Mouse (Mus musculus) spleen, postnatal 14 days (tissue): Measurements from ENCODE around the gene Cybrd1.
A peak's percentile ranks its signal among the peaks of the same experiment; 100 is the strongest.

Experiments used
- DNase-seq, 2 experiments: peaks; one replicate each; pipeline ENCODE4 v3.0.0; 2021 to 2022; ENCODE audit warnings: low spot score in 2 of 2

Cybrd1 gene

DNA sequence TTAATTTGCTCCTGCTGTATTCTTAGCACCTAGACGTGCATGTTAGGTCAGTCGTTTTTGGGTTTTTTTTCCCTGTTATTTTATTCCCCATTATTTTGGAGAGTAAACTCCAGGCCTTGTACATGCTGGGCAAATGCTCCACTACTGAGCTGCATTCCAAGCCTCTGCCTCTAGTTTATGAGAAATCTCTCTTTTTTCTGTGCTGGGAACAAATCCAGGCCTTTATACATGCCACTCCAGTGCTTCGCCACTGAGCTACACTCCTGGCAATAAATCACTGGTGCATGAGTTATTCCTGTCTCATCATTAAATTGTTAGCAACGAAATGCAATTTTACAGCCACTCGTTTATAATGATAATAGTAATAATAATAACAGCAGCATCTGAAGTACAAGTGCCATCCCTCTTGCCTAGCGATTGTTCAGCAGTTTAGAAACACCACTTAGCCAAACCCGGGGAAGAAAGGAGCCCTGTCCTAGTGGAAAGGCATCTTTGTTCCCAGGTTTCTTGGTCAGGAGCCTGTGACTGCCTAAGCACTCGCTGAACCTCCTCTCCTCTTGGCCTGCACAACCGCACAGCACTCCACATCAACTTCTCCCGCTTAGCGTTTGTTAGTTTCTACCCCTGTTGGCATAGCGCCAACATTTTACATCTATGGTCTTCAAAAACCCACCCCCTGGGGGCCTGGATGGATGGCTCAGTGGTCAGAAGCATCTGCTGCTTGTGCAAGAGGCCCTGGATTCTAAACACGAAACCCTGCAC, 4.7 kb downstream of the Cybrd1 start:
- DNase-seq, result no peak

DNA sequence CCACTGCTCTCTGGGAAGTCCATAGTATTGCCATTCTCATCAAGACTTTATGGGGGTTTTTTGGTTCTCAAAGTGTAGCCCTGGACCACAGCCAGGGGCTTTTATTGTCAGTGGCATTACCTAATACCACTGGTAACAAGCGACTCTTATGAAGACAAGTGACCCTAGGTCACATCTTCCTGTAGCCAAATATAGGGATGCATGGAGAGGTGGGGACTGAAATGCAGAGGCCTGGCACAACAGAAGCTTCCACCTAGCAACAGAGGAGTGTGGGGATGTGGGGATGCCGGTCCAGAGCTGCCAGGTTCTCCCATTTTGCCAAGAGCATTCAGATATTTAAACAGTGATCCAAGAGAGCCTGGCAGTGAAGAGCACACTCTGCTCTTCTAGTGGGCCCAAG, 5.9 kb downstream of the Cybrd1 start:
- DNase-seq, result no peak

DNA sequence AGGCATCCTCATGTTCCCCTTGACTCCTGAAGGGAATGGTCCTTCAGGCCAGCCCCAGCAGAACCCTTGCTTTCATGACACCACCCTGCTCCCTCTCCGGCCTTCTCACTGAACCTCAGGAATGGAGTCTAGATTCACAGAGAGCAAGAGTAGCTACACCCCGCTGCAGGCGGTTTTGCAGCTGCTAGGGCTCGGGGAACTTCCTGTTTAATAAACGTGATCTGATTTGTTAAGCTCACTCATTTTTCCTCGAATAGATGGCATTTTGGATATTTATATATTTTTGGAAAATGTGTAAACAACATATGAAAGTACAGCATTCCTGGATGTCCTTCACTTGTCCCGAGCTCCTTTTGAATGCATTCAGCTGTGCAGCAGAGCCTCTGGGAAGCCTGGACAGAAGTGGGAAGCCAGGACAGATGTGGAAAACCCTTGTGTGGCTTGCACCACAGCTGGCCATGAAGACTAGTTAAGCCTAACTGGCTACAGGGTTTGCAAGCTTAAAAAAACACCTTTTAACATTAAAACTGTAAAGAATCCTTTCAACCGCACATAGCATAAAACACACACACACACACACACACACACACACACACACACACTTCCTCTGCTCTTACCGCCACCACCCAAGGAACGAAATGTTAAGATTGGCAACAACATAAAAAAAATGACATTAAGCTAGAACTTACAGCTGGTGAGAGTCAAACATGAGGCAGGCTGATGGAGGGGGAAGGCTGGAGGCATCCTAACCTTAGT, 10.2 kb downstream of the Cybrd1 start:
- DNase-seq, result no peak

DNA sequence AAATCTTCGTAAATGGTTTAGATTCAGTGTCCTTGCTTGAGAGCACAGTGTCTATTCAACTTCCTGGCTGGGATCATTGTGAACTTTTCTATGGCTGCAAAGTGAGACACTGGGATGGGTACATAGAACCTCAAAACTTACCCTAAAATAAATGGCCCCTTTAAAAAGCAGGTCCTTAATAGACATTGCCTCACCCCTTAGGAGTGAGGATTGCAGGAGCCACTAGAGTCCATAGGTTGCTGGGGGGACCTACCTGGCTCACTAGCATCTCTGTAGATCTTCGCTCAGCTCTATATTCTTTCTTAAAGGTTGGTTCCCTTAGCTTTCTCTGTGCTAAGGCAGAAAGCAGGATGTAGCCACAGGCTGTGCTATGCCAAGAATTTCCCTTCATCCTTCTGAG, 12.6 kb downstream of the Cybrd1 start:
- no peak for DNase-seq

DNA sequence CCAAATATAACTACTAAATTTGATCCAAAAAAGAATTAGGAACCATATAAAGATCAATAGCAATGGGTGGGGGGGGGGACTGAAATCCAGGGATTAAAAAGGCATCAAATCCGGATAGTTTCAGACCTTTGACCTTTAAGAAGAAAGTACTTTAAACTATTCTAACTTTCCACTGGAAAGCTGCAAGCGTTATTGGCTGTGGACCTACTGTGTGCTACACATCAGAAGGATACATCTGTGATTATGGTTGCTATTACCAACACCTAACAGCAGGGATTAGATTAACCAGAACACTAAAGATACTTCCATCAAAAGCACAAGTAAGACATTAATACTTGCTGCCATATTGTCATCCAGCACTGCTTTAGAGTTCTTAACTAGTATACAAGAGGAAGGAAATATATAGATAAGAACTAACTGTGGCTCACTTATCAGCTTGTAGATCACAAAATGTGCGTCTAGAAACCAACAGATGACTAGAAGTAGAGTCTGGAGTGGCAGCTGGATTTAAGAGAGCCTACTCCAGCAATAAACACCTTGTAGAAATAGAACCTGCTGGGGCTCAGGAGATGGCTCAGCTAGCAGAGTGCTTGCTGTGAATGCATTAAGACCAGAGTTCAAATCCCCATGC, 14.3 kb downstream of the Cybrd1 start:
- DNase-seq, result no peak

DNA sequence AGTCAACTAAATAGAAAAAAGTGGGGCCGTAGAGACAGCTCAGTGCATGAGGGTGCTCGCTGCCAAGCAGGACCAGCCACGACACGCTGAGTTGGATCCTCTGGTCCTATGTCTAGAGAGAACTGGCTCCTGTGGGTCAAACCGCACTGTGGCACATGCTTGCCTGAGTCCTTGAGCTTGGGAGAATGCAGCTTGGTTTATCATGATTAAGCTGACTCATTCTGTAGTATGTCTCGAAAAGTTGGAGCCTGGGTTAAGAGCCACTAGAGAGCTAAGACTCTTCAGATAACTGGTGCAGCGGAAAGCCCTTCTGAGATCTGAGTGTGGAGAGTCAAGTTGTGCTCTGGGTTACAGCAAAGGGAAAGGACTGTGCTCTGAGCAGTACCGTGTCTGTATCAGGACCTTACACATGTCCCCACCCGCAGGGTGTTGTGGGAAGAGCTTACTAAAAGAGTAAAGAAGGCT, 16.4 kb downstream of the Cybrd1 start:
- DNase-seq, result no peak

DNA sequence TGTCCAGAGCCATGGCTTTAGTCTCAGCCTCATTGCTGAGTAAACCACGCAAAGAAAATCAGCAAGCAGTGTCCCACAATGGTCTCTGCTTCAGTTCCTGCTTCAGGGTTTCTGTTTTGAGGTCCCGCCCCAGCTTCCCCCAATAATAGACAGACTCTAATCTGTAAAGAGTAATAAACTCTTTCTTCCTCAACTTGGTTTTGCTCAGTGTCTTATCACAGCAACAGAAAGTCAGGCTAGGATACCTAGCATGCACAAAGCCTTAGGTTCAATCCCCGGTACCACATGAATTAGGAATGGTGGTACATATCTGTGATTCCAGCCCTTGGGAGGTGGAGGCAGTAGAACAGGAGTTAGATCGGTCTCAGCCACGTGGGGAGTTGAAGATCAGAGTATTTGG, 17.1 kb downstream of the Cybrd1 start:
- DNase-seq, result no peak

DNA sequence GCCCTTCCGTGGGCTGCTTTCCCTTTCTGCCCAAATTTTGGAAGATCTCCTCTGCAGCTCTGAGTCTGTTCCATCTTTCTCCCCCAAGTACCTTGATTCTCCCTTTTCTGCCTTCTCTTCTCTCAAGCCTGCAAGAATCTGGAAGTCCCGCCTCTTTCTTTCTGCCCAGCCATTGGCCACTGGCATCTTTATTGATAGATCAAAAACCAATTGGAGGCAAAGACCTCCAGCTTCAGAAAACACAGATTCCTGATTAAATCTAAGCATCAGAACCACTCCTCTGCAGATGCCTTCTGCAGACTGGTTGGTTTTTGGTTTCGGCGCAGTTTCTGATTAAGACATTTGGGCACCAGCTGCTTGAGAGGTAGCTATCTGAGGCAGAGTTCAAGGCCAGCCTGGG, 22.9 kb downstream of the Cybrd1 start:
- DNase-seq, result no peak

DNA sequence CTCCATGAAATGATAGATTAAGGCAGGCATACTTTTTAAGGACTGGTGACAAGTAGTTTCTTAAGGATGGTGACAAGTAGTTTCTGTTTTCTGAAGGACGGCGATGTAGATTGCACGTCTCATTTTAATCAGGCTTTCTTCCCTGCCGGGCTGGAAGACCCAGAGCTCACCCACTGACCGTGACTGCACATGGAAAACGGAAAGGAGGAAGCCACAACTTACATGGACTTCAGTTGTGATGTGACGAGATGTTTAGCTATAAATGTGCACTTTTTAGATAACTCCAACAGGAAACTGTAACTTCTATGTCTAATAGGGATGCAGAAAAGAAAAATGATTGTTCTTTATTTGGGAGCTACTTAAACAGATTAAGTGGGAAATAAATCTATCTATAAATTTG, 24.7 kb downstream of the Cybrd1 start:
- DNase-seq, result no peak

DNA sequence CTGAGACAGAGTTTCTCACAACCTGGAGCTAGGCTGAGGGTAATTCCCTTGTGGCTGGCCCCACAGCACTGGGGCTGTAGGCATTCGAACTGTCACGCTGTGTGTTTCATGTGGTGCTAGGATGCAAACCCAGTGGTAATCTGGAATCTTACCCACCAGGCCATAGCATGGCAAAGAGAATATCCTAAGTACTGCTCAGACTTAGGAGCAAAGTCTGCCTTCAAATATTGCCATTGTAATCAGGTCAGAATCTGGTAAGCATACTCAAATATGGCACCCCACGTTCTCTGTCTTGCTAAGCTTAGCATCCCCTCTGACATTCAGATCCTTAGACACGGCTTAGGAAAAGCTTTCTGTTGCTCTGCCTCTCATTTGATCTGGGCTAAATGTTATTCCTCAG, 28.1 kb downstream of the Cybrd1 start:
- DNase-seq, result no peak

DNA sequence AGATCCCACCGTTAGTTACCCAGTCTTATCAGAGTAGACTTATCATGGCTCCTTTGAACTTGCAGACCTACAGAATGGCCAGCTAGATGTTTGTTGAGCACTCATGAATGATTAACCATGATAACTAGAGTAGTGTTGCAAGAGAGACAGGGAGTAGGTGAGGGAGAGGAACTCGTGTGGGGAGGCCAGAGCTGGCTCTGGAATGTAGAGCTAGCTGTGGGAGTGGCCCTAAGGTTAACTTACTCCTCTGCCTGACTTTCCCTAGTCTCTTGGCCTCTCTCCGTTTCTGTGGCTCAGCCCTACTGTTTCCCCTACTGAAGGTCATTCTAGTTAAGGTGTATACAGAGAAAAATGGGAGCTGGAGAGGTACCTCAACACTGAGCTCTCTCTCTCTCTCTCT, 28.5 kb downstream of the Cybrd1 start:
- DNase-seq, result no peak

DNA sequence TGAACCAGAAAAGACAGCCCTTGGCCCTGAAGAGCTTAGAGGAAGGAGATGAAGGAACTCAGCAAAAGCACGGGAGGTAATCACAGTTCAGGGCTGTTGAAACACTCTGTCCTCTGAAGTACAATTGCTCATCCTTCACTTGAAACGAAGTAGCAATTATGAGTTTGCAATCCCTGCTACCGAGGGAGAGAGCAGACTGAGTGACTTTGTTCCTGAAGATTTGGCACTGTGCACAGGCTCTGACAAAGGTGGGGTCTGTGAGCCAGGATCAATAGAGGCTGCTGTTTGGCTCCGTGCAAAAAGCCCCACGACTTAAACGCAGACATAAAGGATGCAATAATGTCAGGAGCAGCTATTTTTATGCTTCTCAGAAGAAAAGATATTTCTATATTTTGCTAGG, 30.1 kb downstream of the Cybrd1 start:
- no peak for DNase-seq

DNA sequence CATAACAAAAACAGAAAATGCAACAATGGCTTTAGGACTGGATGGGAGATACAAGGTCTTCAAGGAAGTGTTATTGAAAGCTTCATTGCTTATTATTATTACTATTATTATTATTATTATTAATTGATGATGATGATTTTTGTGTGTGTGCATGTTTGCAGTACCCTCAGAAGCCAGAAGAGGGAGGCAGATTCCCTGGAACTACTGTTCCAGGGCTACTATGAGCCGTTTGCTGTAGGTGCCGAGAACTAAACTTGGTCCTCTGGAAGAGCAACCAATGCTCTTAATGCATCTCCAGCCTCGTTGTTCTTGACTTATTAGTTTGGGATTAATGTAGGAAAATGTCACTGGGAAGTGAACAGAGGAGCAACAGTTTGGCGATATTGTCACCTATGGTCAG, 34.4 kb downstream of the Cybrd1 start:
- no peak for DNase-seq

DNA sequence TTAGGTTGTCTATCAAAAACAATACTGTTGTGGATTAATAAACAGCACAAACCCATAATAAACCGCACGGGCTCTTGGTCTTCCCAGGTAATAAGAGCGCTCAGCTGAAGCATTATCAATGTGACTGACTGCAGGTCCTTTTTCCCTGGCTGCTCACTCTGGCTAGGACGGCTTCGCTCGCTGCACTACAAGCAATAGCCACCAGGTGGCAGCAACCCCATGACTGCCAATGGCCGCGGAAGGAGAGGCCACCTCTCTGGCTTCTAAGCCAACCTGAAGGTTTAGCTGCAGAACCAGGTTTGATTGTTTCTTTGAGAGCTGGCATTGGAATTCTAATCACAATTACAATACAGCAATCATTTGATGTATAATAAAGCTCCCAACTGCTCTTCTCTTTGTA, 37.8 kb downstream of the Cybrd1 start:
- DNase-seq, result peak; percentile 50 to 66

DNA sequence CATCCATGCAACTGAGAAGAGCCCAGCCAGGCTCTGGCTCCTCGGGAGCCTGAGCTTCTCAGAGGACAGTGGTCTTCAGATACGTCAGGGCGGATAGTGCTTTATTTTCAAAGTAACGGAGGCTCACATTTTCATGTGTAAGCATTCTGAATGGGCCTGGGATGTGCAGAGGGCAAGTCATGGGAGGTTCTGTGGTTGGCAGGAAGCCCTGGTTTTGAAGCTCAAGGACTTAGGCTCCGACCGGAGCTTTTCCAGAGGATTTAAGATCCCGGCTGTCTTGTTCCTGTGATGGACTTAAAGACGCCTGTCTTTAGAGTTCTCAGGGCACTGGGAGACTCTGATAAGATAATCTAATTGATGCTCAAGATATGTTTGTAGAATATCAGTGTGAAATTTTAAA, 38.7 kb downstream of the Cybrd1 start:
- no peak for DNase-seq

DNA sequence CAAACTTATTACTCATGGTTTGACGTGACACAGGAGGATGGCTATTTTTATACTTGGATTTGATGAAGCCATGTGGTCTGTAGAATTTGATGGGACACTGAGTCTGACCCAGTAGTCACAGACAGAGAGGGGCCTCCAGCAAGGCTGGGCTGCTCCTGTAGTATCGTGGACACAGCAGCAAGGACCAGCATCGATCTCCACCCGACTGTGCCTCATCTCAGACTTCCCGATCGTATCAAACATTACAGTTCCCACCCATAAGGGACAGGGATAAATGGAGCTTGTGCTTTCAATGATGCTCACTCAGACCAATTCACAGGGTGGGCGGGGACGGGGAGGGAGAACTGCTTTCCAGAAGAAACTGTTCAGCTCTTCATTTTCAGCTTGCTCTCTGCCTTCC, 40.2 kb downstream of the Cybrd1 start:
- DNase-seq, result no peak

DNA sequence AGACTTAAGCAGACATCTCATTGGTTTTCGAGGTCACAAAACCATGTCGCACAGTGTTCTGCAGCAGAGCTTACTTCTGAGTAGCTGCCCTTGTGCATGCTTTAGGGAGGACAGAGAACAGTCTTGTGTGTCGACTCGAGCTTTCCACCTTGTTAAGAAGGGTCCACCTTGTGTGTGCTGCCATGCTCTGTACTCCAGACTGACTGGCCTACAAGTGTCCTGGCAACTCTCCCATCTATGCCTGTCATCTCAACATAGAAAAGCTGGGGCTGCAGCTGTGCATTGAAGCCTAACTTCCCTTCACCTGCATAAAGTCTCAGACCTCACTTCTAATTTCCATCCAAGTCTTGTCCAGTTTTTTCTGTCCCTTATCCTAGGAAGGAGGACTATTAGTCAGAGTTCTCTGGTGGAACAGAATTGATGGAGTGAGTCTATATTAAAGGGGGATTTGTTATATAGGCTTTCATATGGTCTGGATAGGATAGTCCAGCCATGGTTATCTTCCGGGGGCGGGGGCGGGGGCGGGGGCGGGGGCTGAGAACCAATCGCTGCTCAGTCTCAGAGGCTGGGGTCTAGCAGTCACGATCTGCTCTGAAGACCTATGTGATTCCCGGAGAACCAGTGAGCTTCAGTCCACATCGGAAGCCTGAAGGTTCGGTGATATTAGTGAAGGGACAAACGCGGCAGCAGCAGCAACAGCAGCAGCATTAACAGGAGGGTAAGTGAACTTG, 42.0 kb downstream of the Cybrd1 start:
- no peak for DNase-seq

DNA sequence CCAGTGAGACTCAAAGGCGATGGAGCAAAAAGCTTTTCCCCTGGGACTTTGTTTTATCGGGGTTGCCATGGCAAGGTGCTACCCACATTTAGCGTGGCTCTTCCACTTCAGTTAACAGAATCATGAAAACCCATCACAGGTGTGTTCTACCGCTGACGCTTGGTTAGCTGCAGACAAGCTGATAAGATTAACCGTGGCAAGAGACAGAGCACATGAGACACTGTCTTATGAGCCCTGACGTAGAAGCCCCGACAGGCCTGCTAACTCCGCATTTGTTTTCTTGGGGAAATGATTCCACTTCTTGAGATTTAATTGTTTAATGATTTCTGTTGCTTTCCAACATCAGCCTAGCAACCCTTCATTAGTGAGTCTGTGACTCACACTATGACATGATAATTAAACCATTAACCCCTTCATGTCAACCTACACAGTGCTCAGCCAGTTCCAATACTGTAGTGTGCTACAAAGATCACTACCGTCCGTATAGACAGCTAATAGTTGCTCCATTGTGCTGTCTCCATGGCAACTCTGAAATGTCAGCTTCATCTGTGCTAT, 42.7 kb downstream of the Cybrd1 start:
- DNase-seq, result no peak

DNA sequence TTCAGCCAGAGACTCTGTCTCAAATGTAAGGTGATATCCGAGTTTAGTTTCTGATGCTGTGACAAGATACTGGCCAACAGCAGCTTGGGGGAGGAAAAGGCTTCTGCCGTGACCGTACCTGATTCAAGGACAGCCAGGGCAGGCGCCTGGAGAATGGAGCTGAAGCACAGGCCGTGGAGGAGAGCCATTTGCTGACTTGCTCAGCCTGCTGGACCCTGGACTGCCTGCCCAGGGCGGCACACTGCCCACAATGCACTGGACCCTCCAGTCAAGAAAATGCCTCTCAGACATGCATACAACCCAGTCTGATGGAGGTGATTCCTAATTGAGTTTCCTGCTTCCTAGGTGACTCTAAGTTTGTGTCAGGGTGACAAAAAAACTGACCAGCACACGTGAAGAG, 43.8 kb downstream of the Cybrd1 start:
- DNase-seq, result no peak

DNA sequence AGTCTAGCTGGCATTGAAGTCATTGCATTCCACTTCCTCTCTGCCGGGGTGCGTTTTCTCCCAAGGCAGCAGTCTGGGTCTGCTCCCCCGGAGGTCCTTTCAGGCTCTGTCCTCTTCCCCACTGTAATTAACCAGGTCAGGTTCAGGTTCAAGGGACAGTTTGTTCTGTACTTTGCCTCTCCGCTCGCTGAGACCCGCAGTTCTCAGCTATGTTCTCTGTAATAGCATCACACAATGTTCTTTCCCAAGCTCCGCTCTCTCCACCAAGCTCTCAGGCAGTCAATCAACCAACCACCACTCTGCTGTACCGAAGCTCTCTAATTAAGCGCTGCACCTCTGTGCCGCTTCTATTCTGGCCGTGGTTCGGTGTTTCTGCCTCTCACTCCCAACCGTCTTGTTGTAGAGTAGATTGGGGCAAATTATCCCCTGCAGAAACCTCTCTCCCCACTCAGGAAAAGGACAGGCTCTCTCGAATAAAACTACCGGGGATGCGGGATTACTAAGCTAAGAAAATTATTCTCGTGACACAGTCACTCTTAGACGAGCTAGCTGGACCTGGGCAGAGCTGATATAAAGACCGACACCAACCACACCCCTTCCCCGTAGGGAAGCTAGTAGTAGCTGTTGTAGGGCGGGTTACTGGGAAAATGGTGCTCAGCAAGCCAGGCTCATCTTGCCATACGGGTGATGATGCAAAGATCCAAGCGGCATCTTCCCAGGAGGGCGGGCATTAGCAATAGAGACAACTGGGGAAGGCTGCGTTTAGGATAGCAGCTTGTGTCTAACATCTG, 45.3 kb downstream of the Cybrd1 start:
- DNase-seq, result no peak

DNA sequence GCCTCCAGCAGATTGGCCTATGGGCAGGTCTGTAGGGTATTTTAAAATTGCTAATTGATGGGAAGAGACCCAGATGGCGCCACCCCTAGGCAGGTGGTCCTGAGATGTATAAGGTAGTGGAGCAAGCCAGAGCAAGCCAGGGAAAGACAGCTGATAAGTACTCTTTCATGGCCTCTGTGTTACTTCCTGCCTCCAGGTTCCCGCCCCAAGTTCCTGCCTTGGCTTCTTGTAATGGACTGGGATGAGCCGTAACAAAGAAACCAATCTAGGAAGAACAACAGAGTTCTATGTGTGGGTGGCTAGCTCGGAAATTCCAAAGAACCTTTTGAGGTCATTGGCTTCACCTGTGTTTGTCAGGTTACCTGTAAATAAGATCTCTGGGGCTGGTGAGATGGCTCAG, 49.5 kb downstream of the Cybrd1 start:
- no peak for DNase-seq
